Mouse (Mus musculus) CD8-positive naive resting alpha-beta T cell, adult 57 days (primary cell): Measurements from ENCODE around the gene Coq4. TPM values are rescaled to one million over a fixed set of nuclear protein-coding genes. Genes with fewer than 3 reads are reported as not detected.

Experiments
- total RNA-seq: library from RNA; stranded (reverse); gene quantifications from one replicate; pipeline ENCODE4 v1.2.4, GENCODE M21; 2023

Coq4 gene
- 5.6 TPM for total RNA-seq

GRCm38 (mm10) chr2:29787104-29787917 lies at the start of gene Coq4:
Gene Coq4 (plus strand): TSS chr2:29787493.

GRCm38 (mm10) chr2:29751497-29751896 lies 35.8 kb upstream of the Coq4 start, which contains the start of gene Gm13420:
Gene Gm13420 (minus strand): TSS chr2:29751685.

GRCm38 (mm10) chr2:29787937-29788681 lies 816 bp downstream of the Coq4 start, which contains the start of gene Trub2:
Gene Trub2 (minus strand): TSS chr2:29788502.

GRCm38 (mm10) chr2:29802075-29802826 lies 15.0 kb downstream of the Coq4 start, which contains the start of gene Slc27a4:
Gene Slc27a4 (plus strand): TSS chr2:29802634.

GRCm38 (mm10) chr2:29820025-29820817 lies 32.9 kb downstream of the Coq4 start, which contains the start of gene Urm1:
Gene Urm1 (plus strand): TSS chr2:29820075.

Other genes starting within 250 kb of the Coq4 start
- gene Rapgef1, start 167.8 kb upstream of the Coq4 start, total RNA-seq: 131 TPM
- not detected for gene Gm13420, start 35.8 kb upstream of the Coq4 start, total RNA-seq
- gene Gm13547, start 28.2 kb upstream of the Coq4 start, total RNA-seq: not detected
- 51.4 TPM for gene Trub2, start 1.0 kb downstream of the Coq4 start, total RNA-seq
- gene Slc27a4, start 15.1 kb downstream of the Coq4 start, total RNA-seq: 12.1 TPM
- gene Urm1, start 32.6 kb downstream of the Coq4 start, total RNA-seq: 58.1 TPM
- 4.4 TPM for gene Cercam, start 81.7 kb downstream of the Coq4 start, total RNA-seq
- 82.5 TPM for gene Odf2, start 101.7 kb downstream of the Coq4 start, total RNA-seq
- 79.3 TPM for gene Gle1, start 147.9 kb downstream of the Coq4 start, total RNA-seq
- gene Sptan1, start 178.1 kb downstream of the Coq4 start, total RNA-seq: 284 TPM